Mouse (Mus musculus): ENCODE results near the gene Dnajc16. TPM values are rescaled to one million over a fixed set of nuclear protein-coding genes. Genes with fewer than 3 reads are reported as not detected.

Dnajc16 gene
- polyA plus RNA-seq, 1 experiment from 2014 or later: 6.4 TPM

DNA sequence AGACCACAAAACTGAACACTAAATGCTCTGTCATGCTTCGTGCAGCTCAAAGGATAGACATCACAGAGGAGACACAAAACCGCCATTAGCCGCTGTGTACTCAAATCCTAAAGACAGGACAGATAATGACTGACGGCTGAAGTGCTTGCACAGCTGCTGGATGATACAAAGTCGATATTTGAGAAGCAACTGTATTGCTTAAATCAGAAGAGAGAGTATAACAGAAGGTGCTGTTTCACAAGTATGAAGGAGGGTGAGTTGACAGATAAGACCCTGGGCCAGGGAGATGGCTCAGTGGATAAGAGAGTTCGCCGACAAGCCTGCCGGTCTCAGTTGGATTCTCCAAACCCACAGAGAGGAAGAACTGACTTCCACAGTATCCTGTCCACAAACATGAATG, 18.9 kb downstream of the Dnajc16 start:
- WGBS: 98% methylated on average over 8 of the region's 8 CpGs
- H3K9ac ChIP-seq (replicated peaks; ENCODE audit: low read depth, low read length): no peak overlapping the region
- H3K27me3 ChIP-seq (replicated peaks; ENCODE audit: control insufficient read depth, insufficient read depth, low read length): no peaks in the 10 kb centered on the region
- H3K4me1 ChIP-seq (replicated peaks; ENCODE audit: control insufficient read depth, insufficient read depth, low read length): peaks cover 10% of the 10 kb centered on the region
- no peak overlapping the region for H3K4me3 ChIP-seq (replicated peaks; ENCODE audit: low read length)
- H3K36me3 ChIP-seq (ENCODE audit: control insufficient read depth, insufficient read depth): peaks cover 27% of the 10 kb centered on the region
- H3K27ac ChIP-seq (ENCODE audit: low read length): no peak overlapping the region
- H3K9me3 ChIP-seq (ENCODE audit: control insufficient read depth, low read length): no peaks in the 10 kb centered on the region
- ATAC-seq: no peak
- no peak overlapping the region for H3K4me2 ChIP-seq (ENCODE audit: low read length)

DNA sequence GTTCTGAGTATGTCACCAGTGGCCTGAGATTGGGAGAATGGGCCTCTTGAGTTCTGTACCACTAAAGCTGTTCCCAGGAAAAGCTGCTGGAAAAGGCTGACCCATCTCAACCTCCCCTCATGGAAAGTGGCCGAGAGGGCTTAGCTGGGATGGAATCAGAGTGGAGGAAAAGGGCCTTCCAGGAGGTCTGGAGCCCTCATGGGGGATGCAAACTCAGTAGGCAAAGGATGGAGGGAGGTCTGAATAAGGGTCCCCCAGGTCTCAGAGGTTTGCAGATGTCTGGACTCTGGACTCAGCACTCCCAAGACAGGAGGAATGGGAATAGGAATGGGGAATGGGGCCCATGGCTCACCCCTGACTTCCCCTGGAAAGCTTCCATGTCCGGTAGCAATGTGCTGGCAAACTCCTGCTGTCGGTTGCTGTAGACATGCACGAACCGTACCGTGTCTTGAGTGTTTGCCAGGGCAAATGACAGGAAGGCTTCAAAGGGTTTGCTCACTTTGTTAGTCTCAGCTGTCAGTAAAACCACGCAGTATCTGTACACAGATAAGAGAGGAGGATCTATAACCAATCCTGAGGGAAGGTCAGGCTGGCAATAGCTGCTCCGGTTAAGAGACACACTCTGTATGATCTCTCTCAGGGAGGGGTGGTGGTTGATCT, 21.1 kb downstream of the Dnajc16 start:
- WGBS: 82% methylated on average over 8 of the region's 8 CpGs
- H3K36me3 ChIP-seq (ENCODE audit: control insufficient read depth, insufficient read depth): peaks cover 11% of the 10 kb centered on the region

DNA sequence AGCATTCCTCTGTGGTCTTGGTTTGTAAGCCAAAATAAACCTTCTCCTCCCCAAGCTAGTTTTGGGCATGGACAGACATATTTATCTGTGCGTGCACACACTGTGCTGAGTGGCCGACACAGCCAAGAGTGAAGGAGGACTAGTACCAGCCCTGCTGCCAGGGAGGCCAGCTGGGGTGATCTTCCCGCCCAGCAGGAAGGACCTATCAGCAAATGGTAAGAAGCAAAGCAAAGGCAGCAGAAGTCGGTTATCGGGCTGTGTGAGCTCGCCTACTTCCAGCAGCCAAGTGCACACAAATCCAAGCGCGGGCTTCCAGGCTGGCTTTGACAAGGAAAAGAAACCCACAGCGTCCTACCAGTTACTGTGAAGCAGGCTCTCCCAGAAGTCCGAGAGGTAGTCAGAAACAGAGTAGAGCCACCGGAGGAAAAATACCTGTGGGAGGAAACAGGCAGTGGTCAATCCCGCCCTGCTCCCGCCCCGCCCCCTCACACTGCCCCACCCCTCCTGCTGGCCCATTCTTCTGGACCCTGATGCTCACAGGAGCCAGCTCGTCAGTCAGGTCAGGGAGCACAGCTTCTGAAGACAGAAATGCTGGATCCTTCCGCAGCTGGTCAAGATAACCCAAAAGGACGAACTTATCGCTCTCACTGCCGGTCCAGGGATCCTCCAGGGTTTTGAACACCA, 23.2 kb downstream of the Dnajc16 start:
- Histone ChIP-seq H3K9me3 (ENCODE audit: control insufficient read depth, low read length) (no peaks in the 10 kb centered on the region), H3K9ac (replicated peaks; ENCODE audit: low read depth, low read length) (no peak overlapping the region), H3K4me1 (replicated peaks; ENCODE audit: control insufficient read depth, insufficient read depth, low read length) (peaks cover 19% of the 10 kb centered on the region), H3K36me3 (ENCODE audit: control insufficient read depth, insufficient read depth) (peaks cover 19% of the 10 kb centered on the region), H3K4me3 (replicated peaks; ENCODE audit: low read length) (no peak overlapping the region), H3K4me2 (ENCODE audit: low read length) (no peak overlapping the region), H3K27me3 (replicated peaks; ENCODE audit: control insufficient read depth, insufficient read depth, low read length) (no peaks in the 10 kb centered on the region), H3K27ac (ENCODE audit: low read length) (peak overlapping the region; percentile 82)
- 68% methylated on average over 19 of the region's 19 CpGs for WGBS
- ATAC-seq: peak; percentile 51

More for the DNA sequence above, 21.1 kb downstream of the Dnajc16 start:
- no peak for ATAC-seq
- H3K4me1 ChIP-seq (replicated peaks; ENCODE audit: control insufficient read depth, insufficient read depth, low read length): peaks cover 19% of the 10 kb centered on the region
- H3K9ac ChIP-seq (replicated peaks; ENCODE audit: low read depth, low read length): no peak overlapping the region
- H3K4me3 ChIP-seq (replicated peaks; ENCODE audit: low read length): no peak overlapping the region
- no peaks in the 10 kb centered on the region for H3K27me3 ChIP-seq (replicated peaks; ENCODE audit: control insufficient read depth, insufficient read depth, low read length)
- no peak overlapping the region for H3K27ac ChIP-seq (ENCODE audit: low read length)
- H3K4me2 ChIP-seq (ENCODE audit: low read length): no peak overlapping the region
- no peaks in the 10 kb centered on the region for H3K9me3 ChIP-seq (ENCODE audit: control insufficient read depth, low read length)

DNA sequence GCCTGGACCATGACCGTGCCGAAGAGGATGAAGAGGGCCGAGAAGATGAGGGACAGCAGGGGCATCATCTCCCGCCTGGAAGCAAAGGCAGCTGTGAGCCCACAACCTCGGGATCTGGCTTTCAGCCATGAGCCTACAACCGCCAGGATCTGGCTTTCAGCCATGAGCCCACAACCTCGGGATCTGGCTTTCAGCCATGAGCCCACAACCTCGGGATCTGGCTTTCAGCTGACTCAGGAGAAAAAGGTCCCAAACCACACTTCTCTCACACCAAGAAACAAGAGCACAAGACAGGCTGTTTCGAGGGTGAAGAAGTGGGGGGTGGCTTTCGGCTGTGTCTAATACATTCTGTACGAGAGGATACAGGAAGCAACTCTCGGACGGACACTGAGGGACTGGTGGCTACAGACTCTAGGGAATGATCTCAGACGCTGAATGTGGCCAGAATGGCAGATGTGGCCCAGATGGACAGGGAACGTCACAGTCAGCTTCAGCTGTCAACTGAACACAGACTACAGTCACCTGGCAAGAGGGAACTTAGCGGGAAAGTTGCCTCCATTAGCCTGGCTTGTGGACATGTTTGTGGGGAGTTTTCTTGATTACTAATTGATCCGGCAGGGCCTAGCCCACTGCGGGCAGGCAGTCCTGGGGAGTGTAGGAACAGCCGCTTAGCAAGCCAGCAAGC, 23.9 kb downstream of the Dnajc16 start:
- Histone ChIP-seq H3K9ac (replicated peaks; ENCODE audit: low read depth, low read length) (0 out of 2 replicates have a peak overlapping the region, but pooled peaks have one; percentile 11), H3K27ac (ENCODE audit: low read length) (peak overlapping the region; percentile 82), H3K4me3 (replicated peaks; ENCODE audit: low read length) (no peak overlapping the region), H3K27me3 (replicated peaks; ENCODE audit: control insufficient read depth, insufficient read depth, low read length) (no peaks in the 10 kb centered on the region), H3K9me3 (ENCODE audit: control insufficient read depth, low read length) (no peaks in the 10 kb centered on the region), H3K36me3 (ENCODE audit: control insufficient read depth, insufficient read depth) (peaks cover 21% of the 10 kb centered on the region), H3K4me1 (replicated peaks; ENCODE audit: control insufficient read depth, insufficient read depth, low read length) (peaks cover 19% of the 10 kb centered on the region), H3K4me2 (ENCODE audit: low read length) (peak overlapping the region; percentile 20)
- 25% methylated on average over 19 of the region's 19 CpGs for WGBS
- ATAC-seq: peak; percentile 79

GRCm38 (mm10) chr4:141766316-141766667, 24.4 kb downstream of the Dnajc16 start:
- no peaks in the 10 kb centered on the region for H3K27me3 ChIP-seq (replicated peaks; ENCODE audit: control insufficient read depth, insufficient read depth, low read length)
- 49% methylated on average over 8 of the region's 8 CpGs for WGBS
- peaks cover 24% of the 10 kb centered on the region for H3K36me3 ChIP-seq (ENCODE audit: control insufficient read depth, insufficient read depth)
- no peak overlapping the region for H3K9ac ChIP-seq (replicated peaks; ENCODE audit: low read depth, low read length)
- no peaks in the 10 kb centered on the region for H3K9me3 ChIP-seq (ENCODE audit: control insufficient read depth, low read length)
- no peak overlapping the region for H3K4me3 ChIP-seq (replicated peaks; ENCODE audit: low read length)
- peak overlapping the region; percentile 20 for H3K4me2 ChIP-seq (ENCODE audit: low read length)
- H3K27ac ChIP-seq (ENCODE audit: low read length): peak overlapping the region; percentile 82
- peaks cover 19% of the 10 kb centered on the region for H3K4me1 ChIP-seq (replicated peaks; ENCODE audit: control insufficient read depth, insufficient read depth, low read length)
- ATAC-seq: peak; percentile 51

- H3K36me3 ChIP-seq (ENCODE audit: control insufficient read depth, insufficient read depth): peaks cover 24% of the 10 kb centered on the region
- H3K27ac ChIP-seq (ENCODE audit: low read length): no peak overlapping the region
- H3K9me3 ChIP-seq (ENCODE audit: control insufficient read depth, low read length): no peaks in the 10 kb centered on the region
- no peak overlapping the region for H3K9ac ChIP-seq (replicated peaks; ENCODE audit: low read depth, low read length)
- H3K27me3 ChIP-seq (replicated peaks; ENCODE audit: control insufficient read depth, insufficient read depth, low read length): no peaks in the 10 kb centered on the region
- no peak overlapping the region for H3K4me2 ChIP-seq (ENCODE audit: low read length)
- no peak overlapping the region for H3K4me3 ChIP-seq (replicated peaks; ENCODE audit: low read length)
- 95% methylated on average over 3 of the region's 3 CpGs for WGBS
- peaks cover 19% of the 10 kb centered on the region for H3K4me1 ChIP-seq (replicated peaks; ENCODE audit: control insufficient read depth, insufficient read depth, low read length)
- ATAC-seq: no peak
Measured at GRCm38 (mm10) chr4:141765008-141765407, 25.7 kb downstream of the Dnajc16 start.

DNA sequence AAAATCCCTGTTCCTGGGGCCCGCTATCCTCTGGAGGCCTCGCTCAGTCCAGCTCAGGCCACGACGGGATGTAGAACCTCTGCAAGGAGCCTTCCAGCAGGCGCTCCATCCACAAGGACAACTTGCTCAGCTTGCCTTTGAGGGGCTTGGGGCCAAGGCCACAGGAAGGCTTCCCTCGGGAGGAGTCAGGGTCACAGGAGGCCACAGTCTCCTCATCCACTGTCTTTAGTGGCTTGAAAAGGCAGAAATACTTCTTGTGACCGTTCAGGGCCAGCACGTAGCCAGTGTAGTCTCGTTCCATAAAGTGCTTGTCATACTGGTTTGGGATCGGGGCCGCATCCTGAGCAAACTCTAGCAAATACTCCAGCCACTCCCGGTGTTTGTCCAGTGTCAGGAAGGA, 27.3 kb downstream of the Dnajc16 start:
- no peak overlapping the region for H3K27ac ChIP-seq (ENCODE audit: low read length)

DNA sequence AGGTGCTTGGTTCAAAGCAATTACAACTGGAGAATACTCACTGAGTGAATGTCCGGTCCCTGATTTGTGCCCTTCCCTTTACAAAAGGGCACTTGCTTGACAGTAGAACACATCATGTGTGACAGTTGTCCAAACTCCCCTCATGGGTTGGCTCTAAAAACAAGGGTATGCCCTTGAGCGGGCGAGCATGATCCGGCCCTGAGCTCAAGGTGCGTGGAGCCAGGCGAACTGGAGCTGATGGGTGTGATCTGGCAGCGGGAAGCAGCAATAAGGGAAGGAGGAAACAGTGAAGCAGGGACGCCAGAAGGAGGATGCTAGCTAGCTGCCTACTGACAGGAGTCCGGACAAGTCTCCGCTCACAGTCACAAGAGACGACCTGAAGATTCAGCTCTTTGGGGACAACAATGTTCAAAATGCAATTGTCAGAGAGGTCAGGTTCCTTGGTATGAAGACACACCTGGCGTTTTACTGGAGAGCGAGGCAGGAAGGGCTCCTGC, 28.6 kb downstream of the Dnajc16 start:
- ATAC-seq: no peak
- Histone ChIP-seq H3K27ac (ENCODE audit: low read length) (no peak overlapping the region), H3K27me3 (replicated peaks; ENCODE audit: control insufficient read depth, insufficient read depth, low read length) (no peaks in the 10 kb centered on the region), H3K36me3 (ENCODE audit: control insufficient read depth, insufficient read depth) (peaks cover 19% of the 10 kb centered on the region), H3K4me2 (ENCODE audit: low read length) (no peak overlapping the region), H3K4me1 (replicated peaks; ENCODE audit: control insufficient read depth, insufficient read depth, low read length) (peaks cover 12% of the 10 kb centered on the region), H3K4me3 (replicated peaks; ENCODE audit: low read length) (no peak overlapping the region), H3K9me3 (ENCODE audit: control insufficient read depth, low read length) (no peaks in the 10 kb centered on the region), H3K9ac (replicated peaks; ENCODE audit: low read depth, low read length) (no peak overlapping the region)
- WGBS: 94% methylated on average over 13 of the region's 13 CpGs

More for the DNA sequence above, 27.3 kb downstream of the Dnajc16 start:
- peaks cover 19% of the 10 kb centered on the region for H3K4me1 ChIP-seq (replicated peaks; ENCODE audit: control insufficient read depth, insufficient read depth, low read length)
- peaks cover 19% of the 10 kb centered on the region for H3K36me3 ChIP-seq (ENCODE audit: control insufficient read depth, insufficient read depth)
- no peaks in the 10 kb centered on the region for H3K27me3 ChIP-seq (replicated peaks; ENCODE audit: control insufficient read depth, insufficient read depth, low read length)
- 95% methylated on average over 12 of the region's 12 CpGs for WGBS
- H3K9me3 ChIP-seq (ENCODE audit: control insufficient read depth, low read length): no peaks in the 10 kb centered on the region
- no peak overlapping the region for H3K9ac ChIP-seq (replicated peaks; ENCODE audit: low read depth, low read length)
- no peak for ATAC-seq
- H3K4me3 ChIP-seq (replicated peaks; ENCODE audit: low read length): no peak overlapping the region
- no peak overlapping the region for H3K4me2 ChIP-seq (ENCODE audit: low read length)

- ATAC-seq: no peak
- no peak overlapping the region for H3K4me3 ChIP-seq (replicated peaks; ENCODE audit: low read length)
- no peaks in the 10 kb centered on the region for H3K4me1 ChIP-seq (replicated peaks; ENCODE audit: control insufficient read depth, insufficient read depth, low read length)
- no peaks in the 10 kb centered on the region for H3K27me3 ChIP-seq (replicated peaks; ENCODE audit: control insufficient read depth, insufficient read depth, low read length)
- no peak overlapping the region for H3K27ac ChIP-seq (ENCODE audit: low read length)
- no peak overlapping the region for H3K9ac ChIP-seq (replicated peaks; ENCODE audit: low read depth, low read length)
- no peaks in the 10 kb centered on the region for H3K9me3 ChIP-seq (ENCODE audit: control insufficient read depth, low read length)
- H3K36me3 ChIP-seq (ENCODE audit: control insufficient read depth, insufficient read depth): peaks cover 19% of the 10 kb centered on the region
- 89% methylated on average over 4 of the region's 4 CpGs for WGBS
- no peak overlapping the region for H3K4me2 ChIP-seq (ENCODE audit: low read length)
Measured at GRCm38 (mm10) chr4:141760942-141761341, 29.8 kb downstream of the Dnajc16 start.
